In genomic region chr7:144427460-144427859, GRCm38 (mm10) we compare ENCODE assay signal across 14 mouse cellular contexts. TPM values are rescaled to one million over a fixed set of nuclear protein-coding genes. Genes with fewer than 3 reads are reported as not detected.
DNase-seq lines count a peak whose midpoint lies in the region; ATAC-seq and TF ChIP-seq lines count a peak whose summit lies in the region.
"Had no signal": no experiment of that assay in that cellular context is flagged by ENCODE, and none has a peak within 500 bp of the region (broad histone marks: within the 10 kb centered on the region; RNA-seq: fewer than 3 reads in every experiment).

No protein-coding gene starts in this region.

- DNase-seq in forebrain, postnatal 0 days = no peak
- DNase-seq in forebrain, embryonic 11.5 days (ENCODE audit: low spot score) = no peak
- DNase-seq in lung, adult 2 months = no peak
- no peak for DNase-seq in lung, postnatal 4 days
- peak; percentile 17 for DNase-seq in MEL (ENCODE audit: low read depth, low spot score)
- DNase-seq in induced T-regulatory cell, adult 2 months (ENCODE audit: low read depth) = peak; percentile 51
- DNase-seq in urinary bladder, postnatal 14 days (ENCODE audit: low spot score) = no peak
- no peak for DNase-seq in ovary, postnatal 14 days (ENCODE audit: low spot score)
- DNase-seq: heart, postnatal 10 days; kidney, adult 9 months had no signal

- H3K27ac ChIP-seq in forebrain, postnatal 0 days (ENCODE audit: low read depth, low read length) = no peak overlapping the region
- no peak overlapping the region for H3K27ac ChIP-seq in forebrain, embryonic 11.5 days (ENCODE audit: low read depth, low read length)
- H3K27ac ChIP-seq in MEL (ENCODE audit: control insufficient read depth, low read depth, low read length) = no peak overlapping the region
- H3K27ac ChIP-seq: limb, embryonic 13.5 days; midbrain, embryonic 10.5 days; neural tube, embryonic 13.5 days had no signal

- no peaks in the 10 kb centered on the region for H3K79me2 ChIP-seq in MEL (ENCODE audit: control insufficient read depth, insufficient read depth, low read length, poor library complexity)

- TF ChIP-seq EP300 in MEL (IDR thresholded peaks at IDR 0.05; ENCODE audit: low read depth in 1 of 2, low read length in 2 of 2) = no peak

- H3K27me3 ChIP-seq in forebrain, postnatal 0 days (ENCODE audit: insufficient read depth, low read length) = no peaks in the 10 kb centered on the region
- H3K27me3 ChIP-seq in forebrain, embryonic 11.5 days (ENCODE audit: control insufficient read depth, insufficient read depth, low read length) = no peaks in the 10 kb centered on the region
- H3K27me3 ChIP-seq in MEL (ENCODE audit: control insufficient read depth in 1 of 2, insufficient read depth in 2 of 2, low read length in 2 of 2) = no peaks in the 10 kb centered on the region
- H3K27me3 ChIP-seq: limb, embryonic 13.5 days; neural tube, embryonic 13.5 days had no signal

- no peaks in the 10 kb centered on the region for H3K4me1 ChIP-seq in forebrain, postnatal 0 days (ENCODE audit: insufficient read depth)
- no peaks in the 10 kb centered on the region for H3K4me1 ChIP-seq in forebrain, embryonic 11.5 days (replicated peaks; ENCODE audit: control insufficient read depth, insufficient read depth, low read length)
- no peaks in the 10 kb centered on the region for H3K4me1 ChIP-seq in lung, adult 2 months (ENCODE audit: control insufficient read depth, insufficient read depth, low read length)
- H3K4me1 ChIP-seq in MEL (ENCODE audit: control insufficient read depth in 1 of 2, insufficient read depth in 2 of 2, low read length in 2 of 2) = no peaks in the 10 kb centered on the region
- H3K4me1 ChIP-seq: limb, embryonic 13.5 days; neural tube, embryonic 13.5 days had no signal

- no peaks in the 10 kb centered on the region for H3K9me3 ChIP-seq in forebrain, postnatal 0 days (ENCODE audit: low read length)
- H3K9me3 ChIP-seq in forebrain, embryonic 11.5 days (ENCODE audit: control insufficient read depth, low read length) = no peaks in the 10 kb centered on the region
- no peaks in the 10 kb centered on the region for H3K9me3 ChIP-seq in MEL (replicated peaks; ENCODE audit: insufficient read depth, low read length)
- H3K9me3 ChIP-seq: midbrain, embryonic 10.5 days; neural tube, embryonic 13.5 days had no signal

- TF ChIP-seq CTCF in forebrain, postnatal 0 days (IDR thresholded peaks at IDR 0.05; ENCODE audit: low read depth) = peak; percentile 45
- TF ChIP-seq CTCF in lung, adult 2 months (IDR thresholded peaks at IDR 0.05; ENCODE audit: insufficient read depth, low read length) = peak; percentile 28; the same call in 1 of the 2 replicates
- TF ChIP-seq CTCF in MEL (IDR thresholded peaks at IDR 0.05 in 2 of 3, conservative IDR thresholded peaks at IDR 0.05 in 1 of 3; ENCODE audit: control insufficient read depth in 1 of 3, insufficient read depth in 1 of 3, low read depth in 2 of 3, low read length in 3 of 3, poor library complexity in 1 of 3, severe bottlenecking in 1 of 3) = peak; percentile 44 to 55 (median 47)

- no peak; the same call in 1 of the 2 replicates for TF ChIP-seq RAD21 in MEL (IDR thresholded peaks at IDR 0.05; ENCODE audit: low read depth, low read length)

- WGBS in forebrain, postnatal 0 days = 92% methylated on average over 3 of the region's 3 CpGs
- WGBS in forebrain, embryonic 11.5 days = 90% methylated on average over 3 of the region's 3 CpGs
- 79% methylated on average over 3 of the region's 3 CpGs for WGBS in lung, adult 2 months

- TF ChIP-seq POLR2A in lung, adult 2 months (IDR thresholded peaks at IDR 0.05; ENCODE audit: borderline replicate concordance, extremely low read depth, low read depth, low read length) = no peak
- no peak for TF ChIP-seq POLR2A in MEL (IDR thresholded peaks at IDR 0.05; ENCODE audit: control insufficient read depth in 1 of 2, insufficient read depth in 1 of 2, low read depth in 1 of 2, low read length in 2 of 2, poor library complexity in 1 of 2)

- no peaks in the 10 kb centered on the region for H3K36me3 ChIP-seq in forebrain, postnatal 0 days (ENCODE audit: insufficient read depth)
- no peaks in the 10 kb centered on the region for H3K36me3 ChIP-seq in forebrain, embryonic 11.5 days (ENCODE audit: control insufficient read depth, insufficient read depth, low read length)
- no peaks in the 10 kb centered on the region for H3K36me3 ChIP-seq in MEL (ENCODE audit: control insufficient read depth in 1 of 2, insufficient read depth in 2 of 2, low read length in 2 of 2)
- H3K36me3 ChIP-seq: limb, embryonic 13.5 days; midbrain, embryonic 10.5 days; neural tube, embryonic 13.5 days had no signal

- H3K4me3 ChIP-seq in forebrain, postnatal 0 days (ENCODE audit: low read depth, low read length) = no peak overlapping the region
- H3K4me3 ChIP-seq in forebrain, embryonic 11.5 days (ENCODE audit: low read depth, low read length) = no peak overlapping the region
- no peak overlapping the region for H3K4me3 ChIP-seq in lung, adult 2 months (replicated peaks; ENCODE audit: extremely low read depth, low read depth, low read length)
- no peak overlapping the region for H3K4me3 ChIP-seq in MEL (ENCODE audit: control insufficient read depth in 1 of 2, insufficient read depth in 1 of 2, low read depth in 2 of 2, low read length in 2 of 2)
- H3K4me3 ChIP-seq: erythroblast, embryonic 14.5 days; limb, embryonic 13.5 days; midbrain, embryonic 10.5 days; neural tube, embryonic 13.5 days had no signal

- no peak overlapping the region for H3K4me2 ChIP-seq in forebrain, postnatal 0 days (ENCODE audit: low read depth)
- H3K4me2 ChIP-seq in forebrain, embryonic 11.5 days (ENCODE audit: low read depth, low read length, severe bottlenecking) = no peak overlapping the region
- H3K4me2 ChIP-seq: limb, embryonic 13.5 days; neural tube, embryonic 13.5 days had no signal

- H3K9ac ChIP-seq in forebrain, postnatal 0 days = no peak overlapping the region
- no peak overlapping the region for H3K9ac ChIP-seq in forebrain, embryonic 11.5 days (ENCODE audit: low read length)
- H3K9ac ChIP-seq in MEL (ENCODE audit: control insufficient read depth, low read depth, low read length, poor library complexity, severe bottlenecking) = no peak overlapping the region
- H3K9ac ChIP-seq: limb, embryonic 13.5 days; neural tube, embryonic 13.5 days had no signal

- no peak for ATAC-seq in forebrain, postnatal 0 days
- ATAC-seq in forebrain, embryonic 11.5 days (replicated peaks; ENCODE audit: low FRiP score) = no peak

TF ChIP-seq in MEL, 35 proteins besides CTCF, POLR2A, EP300 and RAD21:
- TF ChIP-seq POLR2AphosphoS5 (IDR thresholded peaks at IDR 0.05; ENCODE audit: borderline replicate concordance, low read depth, low read length) (no peak), SMC3 (IDR thresholded peaks at IDR 0.05; ENCODE audit: low read depth, low read length) (peak; percentile 50)

RNA-seq across cellular contexts. Expression of gene Cttn, which starts 43.3 kb away (rescaled TPM):
- 109 and 132 TPM in 2 replicates for total RNA-seq in forebrain, postnatal 0 days (2014; rRNA removed)
- polyA plus RNA-seq in forebrain, postnatal 0 days (2015; fragmentation: Nextera tagmentation; extraction: Ambion mirVana) = 143 and 164 TPM in 2 replicates
- polyA plus RNA-seq in forebrain, embryonic 11.5 days (2014; fragmentation: Nextera tagmentation; extraction: Ambion mirVana) = 183 and 190 TPM in 2 replicates
- 69.3 and 89.7 TPM in 2 replicates for polyA plus RNA-seq in lung, adult 2 months (2012; rRNA removed)
- 35.5 and 38.4 TPM in 2 replicates for total RNA-seq in MEL (2012; rRNA removed)
- polyA plus RNA-seq in MEL (2012; ENCODE audit: insufficient read depth in 1 of 2, insufficient read length in 2 of 2, low read depth in 1 of 2, low replicate concordance in 2 of 2, missing spikeins in 1 of 2) = 10 to 100 TPM in 1 of 2 experiments, not detected in 1; 95.0 TPM

Comparison
In these comparisons a context has a peak if more than half of its experiments do, and no peak if none do; other contexts are left out.
1. DNase-seq: peak in MEL (single experiment) and induced T-regulatory cell, adult 2 months (single experiment); none in forebrain, postnatal 0 days (single experiment), forebrain, embryonic 11.5 days (single experiment), lung, adult 2 months (single experiment), lung, postnatal 4 days (0 of 2), urinary bladder, postnatal 14 days (single experiment) and ovary, postnatal 14 days (single experiment).
2. Peak in every context shown above with its lines, with median percentiles within 50 percentile points of each other: CTCF ChIP-seq.